Mouse (Mus musculus) cerebellum, adult 2 months (tissue): Measurements from ENCODE around the gene 1110059E24Rik.

ENCODE experiments used
- CTCF ChIP-seq: fragments of 200-500 bp; IDR thresholded peaks from 2 replicates; pipeline ENCODE4 v1.5.1; 2011; ENCODE audit warnings: low read depth, mild to moderate bottlenecking, control low read depth, low read length, moderate library complexity, borderline replicate concordance; ENCODE audit not compliant: insufficient read depth
- POLR2A ChIP-seq: fragments of 200-500 bp; IDR thresholded peaks from 2 replicates; pipeline ENCODE4 v1.6.1; 2011; ENCODE audit warnings: low read length, control low read depth, borderline replicate concordance; ENCODE audit not compliant: insufficient read depth

DNA sequence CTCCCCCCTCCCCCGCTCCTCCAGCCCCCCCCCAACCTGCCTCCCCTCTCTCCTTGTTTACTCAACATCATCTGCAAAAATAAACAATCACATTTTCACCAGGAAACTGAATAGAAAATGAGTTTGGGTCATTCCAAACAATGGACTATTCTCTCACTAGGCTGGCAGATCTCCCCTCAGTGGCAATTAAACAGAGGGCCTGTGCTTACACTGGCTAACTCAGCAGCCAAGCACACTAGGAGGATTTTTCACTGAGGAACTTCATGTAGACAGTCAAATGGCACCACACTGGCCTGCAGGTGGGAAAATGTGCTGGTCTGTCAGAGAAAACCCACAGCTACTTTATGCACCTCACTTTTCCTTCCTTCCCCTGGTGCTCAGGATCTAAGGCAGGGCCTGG, 23.3 kb downstream of the 1110059E24Rik start:
- TF ChIP-seq CTCF (no peak), POLR2A (no peak)
